Mouse (Mus musculus) embryo, embryonic 11.5 days (tissue): ENCODE data around the gene Zfp113.

ENCODE experiments used
- DNase-seq: peaks from one replicate; pipeline ENCODE4 v3.0.0-alpha.2; 2012; ENCODE audit warnings: low read depth, low spot score

Gene Zfp113

DNA sequence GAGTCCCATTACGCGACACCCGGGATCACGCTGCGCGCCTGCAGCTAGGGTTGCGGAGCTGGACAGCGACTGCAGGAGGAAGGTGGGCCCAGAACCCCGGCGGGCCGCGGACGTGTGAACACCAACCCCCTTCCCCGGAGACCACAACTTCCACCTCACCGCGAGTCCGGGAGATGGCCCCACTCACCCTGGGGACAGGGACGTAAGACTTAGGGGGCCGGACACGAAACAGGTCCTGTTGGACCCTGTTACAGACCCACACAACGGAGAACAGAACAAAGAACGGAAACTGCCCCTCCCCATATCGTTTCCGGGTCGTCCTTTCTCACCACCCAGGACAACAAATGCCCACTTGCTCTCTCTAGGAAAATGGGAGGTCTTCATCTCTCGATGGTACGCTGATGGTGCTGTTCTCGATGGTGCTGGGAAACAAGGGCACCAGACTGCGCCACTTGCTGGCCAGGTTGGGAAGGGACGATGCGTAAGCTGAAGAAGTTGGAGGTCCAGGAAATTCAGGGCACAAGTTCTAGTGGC lies at the start of gene Zfp113:
Gene Zfp113 (minus strand): TSS at position 302 of the 534 bp plus-strand sequence.
- peak; percentile 90 for DNase-seq

DNA sequence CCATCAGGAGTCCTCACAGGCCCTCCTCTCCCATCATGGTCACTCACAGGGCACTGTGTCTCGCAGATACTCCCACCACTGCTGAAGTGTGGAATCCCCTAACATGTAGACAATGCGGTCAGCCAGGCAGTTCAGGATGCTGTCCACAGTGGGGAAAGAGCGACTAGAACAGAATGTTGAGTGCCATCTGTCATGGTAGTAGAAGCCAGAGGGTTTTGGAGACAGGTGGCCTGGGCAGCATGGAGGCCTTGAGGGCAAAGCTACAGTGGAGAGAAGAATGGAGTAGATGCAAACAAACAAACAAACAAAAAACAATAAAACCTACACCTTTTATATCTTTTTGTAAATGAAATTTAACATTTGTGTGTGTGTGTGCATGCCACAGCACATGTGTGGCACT lies 46.5 kb upstream of the Zfp113 start:
- DNase-seq: no peak

DNA sequence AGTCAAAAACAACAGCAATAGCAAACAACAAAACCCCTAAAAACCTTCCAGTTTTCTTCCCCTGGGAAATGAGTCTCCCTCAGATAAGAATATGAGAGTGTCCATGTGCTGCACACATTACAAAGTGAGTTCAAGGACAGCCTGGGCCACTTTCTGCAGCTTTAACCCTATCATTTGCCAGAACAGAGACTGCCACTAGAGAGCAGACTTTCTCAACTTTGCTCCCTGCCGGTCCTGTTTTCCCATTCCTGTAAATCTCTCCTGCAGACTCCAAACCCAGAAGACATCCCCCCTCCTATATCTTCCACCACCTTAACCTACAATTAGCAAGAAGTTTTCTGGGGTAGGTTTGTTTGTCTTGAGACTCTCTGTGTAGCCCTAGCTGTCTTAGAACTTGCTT lies 44.0 kb upstream of the Zfp113 start:
- no peak for DNase-seq

DNA sequence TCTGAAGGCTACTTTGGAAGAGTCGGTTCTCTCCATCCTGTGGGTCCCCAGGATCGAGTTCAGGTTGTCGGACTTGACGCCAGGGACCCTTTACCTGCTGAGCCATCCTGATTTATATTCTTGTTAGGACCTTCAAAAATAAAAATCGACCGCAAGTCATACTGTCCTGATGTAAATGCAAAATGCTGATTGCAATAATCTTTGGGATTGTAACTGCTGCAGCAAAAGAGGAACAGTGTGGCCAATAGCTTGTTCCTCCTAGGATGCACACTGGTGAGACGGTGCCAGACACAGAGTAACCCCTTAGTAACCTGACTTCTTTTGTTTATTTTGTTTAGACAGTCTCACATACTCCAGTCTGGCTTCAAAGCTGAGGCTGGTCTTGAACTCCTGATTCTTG lies 39.9 kb upstream of the Zfp113 start:
- DNase-seq: no peak

DNA sequence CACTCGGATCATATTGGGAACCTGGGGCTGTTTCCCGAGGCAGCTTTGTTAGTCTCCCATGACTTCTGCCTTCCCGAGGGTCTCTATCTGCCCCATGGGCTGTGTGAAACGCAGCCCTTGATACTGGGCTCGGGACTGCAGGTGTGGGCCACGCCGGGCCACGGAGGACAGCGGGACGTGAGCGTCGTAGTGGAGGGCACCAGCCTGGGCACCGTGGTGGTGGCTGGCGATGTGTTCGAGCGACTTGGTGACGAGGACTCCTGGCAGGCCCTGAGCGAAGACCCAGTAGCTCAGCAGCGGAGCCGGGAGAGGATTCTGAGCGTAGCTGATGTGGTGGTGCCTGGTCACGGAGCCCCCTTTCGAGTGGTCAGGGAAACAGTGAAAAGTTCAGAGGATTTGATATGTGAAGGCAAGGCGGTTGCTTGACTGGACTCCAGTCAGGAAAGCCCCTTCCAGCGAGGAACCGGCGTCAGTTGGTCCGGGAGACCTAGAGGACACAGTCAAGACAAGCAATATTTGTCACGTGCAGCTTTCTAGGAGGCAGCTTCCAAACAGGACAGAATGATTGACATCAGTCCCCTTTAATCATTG lies 39.3 kb upstream of the Zfp113 start:
- DNase-seq: no peak

DNA sequence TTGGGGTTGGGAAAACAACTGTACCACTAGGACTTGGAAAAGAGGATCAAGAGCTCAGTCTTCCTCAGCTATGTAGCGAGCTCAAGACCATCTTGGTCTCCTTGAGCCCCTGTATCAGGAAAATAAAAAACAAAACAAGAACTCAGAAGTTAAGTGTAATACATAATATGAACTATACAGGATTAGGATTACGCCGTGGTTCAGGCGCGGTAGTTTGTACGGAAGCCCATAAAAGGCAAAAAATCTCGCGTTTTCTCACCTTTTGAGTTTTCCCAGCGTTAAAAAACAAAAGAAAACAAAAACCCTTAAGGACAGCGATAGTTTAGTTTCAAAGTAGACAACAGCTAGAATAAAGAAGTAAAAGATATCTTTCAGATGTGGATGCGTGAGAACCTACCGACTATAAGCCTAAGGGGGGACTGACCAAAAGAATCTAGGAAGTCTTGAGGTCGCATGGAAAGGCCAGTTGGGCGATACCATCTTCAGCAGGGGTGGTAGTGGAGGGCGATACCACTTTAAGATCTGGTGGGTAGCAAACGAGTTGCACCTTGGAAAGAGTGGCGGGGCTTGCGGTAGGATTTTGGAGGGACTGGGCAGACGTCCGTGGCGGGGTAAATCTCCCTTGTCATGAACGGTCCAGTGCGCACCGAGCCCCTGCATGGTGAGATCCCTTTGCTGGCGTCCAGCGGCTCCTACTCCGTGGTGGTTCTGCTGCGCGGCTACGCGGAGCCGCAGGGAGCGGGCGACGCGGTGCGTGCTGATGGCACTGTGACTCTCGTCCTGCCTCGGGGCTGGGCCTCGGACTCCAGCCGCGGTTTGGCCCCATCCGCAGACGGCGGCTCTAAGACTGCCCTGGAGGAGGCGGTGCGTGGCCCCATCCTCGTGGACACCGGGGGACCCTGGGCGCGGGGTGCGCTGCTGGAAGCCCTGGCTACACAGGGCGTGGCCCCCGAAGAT lies 38.5 kb upstream of the Zfp113 start, which contains the start of gene Mblac1:
Gene Mblac1 (plus strand): TSS at position 544 of the 957 bp plus-strand sequence.
- DNase-seq: peak; percentile 79

DNA sequence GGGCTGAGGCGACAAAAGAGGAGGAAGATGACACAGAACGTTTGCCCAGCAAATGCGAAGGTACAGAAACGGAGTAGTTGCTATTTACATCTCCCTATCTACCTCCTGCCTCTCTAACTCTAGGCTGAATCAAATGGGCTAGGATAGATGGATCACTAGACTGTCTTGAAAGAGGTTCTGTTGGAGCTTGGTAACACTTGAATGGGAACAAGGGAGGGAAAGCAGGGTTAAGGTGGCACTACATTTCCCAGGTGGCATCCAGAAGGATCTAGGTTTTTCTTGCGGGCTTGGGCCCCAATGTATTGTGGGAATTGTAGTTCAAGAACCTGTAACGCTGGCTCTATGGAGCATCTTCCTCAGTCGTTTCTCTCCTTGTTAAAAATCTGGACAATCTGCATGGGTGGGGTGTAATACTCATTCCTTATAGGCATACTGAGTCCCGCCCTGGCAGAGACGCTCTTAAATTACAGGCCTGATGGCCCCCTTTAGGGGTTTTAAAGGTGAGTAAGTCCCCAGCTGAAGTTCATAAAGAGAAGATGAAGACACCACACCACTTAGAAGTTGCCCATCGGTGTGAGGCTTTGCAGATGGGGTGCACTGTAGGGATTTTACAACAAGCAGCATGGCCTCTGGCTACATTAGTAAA lies 32.2 kb upstream of the Zfp113 start:
- DNase-seq: peak; percentile 67

DNA sequence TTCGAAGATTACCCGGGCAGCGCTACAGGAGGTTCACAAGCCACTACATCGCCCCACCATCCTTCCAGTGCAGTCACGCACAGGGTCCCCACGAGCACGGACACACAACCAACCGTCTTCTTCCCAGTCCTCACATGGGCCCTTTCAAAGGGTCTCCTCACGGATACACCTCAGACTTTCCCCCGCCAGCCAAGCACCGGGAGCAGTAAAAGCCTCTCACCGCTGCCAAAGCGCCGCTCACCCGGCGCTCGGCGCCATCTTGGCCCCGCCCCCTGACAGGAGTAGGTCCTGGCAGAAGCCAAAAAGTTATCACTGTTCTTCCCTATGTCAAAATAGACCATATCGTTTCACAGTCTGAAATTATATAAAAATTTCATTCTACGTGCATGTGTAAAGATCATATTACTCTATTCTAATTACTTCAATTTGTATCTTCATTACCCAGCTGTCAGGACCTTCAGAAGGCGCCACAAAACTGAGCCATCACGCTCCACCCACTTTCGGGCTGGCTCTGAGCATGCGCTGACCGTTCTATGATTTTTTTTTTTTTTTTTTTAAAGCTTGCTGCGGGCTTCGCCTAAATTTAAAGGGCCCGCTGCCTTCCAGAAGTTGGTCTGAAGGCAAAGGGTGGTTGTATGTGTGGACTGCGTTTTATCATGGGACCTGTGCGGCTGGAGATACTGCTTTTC lies 31.6 kb upstream of the Zfp113 start, which contains the start of the genes Taf6 and Cnpy4:
Gene Taf6 (minus strand): TSS at position 502 of the 689 bp plus-strand sequence.
Gene Cnpy4 (plus strand): TSS at position 536 of the 689 bp plus-strand sequence.
- peak; percentile 85 for DNase-seq

DNA sequence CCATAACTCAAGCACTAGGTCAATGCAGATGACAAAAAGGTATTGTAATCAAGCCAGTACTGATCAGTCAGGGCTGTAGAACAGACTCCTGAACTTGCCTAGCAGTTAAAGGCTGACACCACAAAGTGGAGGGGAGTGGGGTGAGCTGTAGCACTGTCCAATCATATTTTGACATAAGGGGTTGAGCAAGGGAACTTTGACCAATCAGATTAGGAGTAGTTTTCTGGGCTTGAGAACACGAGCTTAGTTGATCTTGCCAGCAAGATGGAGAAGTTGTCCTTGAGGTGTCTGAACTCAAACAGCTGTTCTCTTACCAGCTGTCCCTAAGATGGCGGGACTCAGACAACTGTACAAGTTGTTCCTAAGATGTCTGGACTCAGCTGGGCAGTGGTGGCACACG lies 17.7 kb upstream of the Zfp113 start:
- no peak for DNase-seq

DNA sequence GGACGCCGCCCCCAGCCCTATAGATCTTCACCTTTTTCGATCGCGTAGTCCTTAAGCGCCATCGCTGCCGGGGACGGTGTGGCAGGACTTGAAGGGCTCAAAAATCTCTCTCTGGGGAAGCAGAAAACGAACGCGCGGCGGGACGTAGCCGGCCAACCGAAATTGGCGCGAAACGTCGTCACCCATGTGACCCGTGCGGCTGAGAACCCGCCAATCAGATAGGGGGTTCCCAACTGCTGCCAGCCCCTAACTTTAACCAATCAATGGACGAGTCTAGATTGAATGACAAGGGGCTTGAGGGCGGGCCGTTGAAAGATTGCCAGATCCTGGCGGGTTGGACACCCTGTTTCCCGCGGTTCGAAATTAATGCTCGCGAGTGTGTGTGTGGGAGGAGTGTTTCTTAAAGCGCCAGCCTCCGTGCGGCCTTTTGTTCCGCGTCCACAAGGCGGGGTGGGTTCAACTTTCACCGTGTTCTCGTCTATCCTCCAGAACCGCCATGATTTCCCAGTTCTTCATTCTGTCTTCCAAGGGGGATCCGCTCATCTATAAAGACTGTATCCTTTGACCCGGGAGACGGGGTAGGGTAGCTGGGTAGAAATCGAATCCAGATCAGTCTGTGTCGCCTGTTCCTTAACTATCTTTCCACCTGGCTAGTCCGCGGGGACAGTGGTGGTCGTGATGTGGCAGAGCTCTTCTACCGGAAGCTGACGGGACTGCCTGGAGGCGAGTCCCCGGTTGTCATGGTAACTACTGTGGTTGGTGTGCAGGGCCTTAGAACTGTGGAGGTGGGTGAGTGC lies 16.3 kb upstream of the Zfp113 start, which contains the start of the genes Ap4m1 and Mcm7:
Gene Ap4m1 (plus strand): TSS at position 308 of the 797 bp plus-strand sequence.
Gene Mcm7 (minus strand): TSS at position 728 of the 797 bp plus-strand sequence.
- DNase-seq: peak; percentile 92

DNA sequence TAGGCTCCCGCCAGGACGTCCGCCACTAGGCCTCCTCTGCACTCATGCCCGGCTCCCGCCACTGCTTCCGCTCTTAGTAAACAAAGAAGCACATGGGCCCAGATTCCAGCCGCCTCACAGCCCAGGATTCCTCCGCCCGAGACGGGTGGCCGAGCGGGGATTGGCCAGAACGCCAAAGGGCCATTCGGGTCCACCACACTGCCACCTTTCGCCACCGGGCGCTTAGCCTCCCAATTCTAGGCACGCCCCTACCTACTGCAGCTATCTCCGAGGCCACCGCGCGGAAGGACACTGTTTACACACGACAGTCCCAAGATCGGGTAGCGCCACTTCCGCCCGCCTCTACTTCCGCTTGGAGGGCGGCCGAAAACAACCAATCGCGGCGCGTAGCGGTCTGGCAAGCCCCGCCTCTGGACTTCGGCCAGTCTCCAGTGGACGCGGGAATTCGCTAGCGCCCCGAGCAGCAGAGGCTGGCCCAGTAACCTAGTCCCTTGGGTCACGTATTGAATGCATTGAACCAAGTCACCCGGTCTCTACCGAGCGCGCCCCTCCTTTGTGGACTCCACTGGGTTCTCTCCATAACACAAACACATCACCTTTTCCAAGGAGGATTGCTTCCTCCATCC lies 15.5 kb upstream of the Zfp113 start:
- peak; percentile 89 for DNase-seq

DNA sequence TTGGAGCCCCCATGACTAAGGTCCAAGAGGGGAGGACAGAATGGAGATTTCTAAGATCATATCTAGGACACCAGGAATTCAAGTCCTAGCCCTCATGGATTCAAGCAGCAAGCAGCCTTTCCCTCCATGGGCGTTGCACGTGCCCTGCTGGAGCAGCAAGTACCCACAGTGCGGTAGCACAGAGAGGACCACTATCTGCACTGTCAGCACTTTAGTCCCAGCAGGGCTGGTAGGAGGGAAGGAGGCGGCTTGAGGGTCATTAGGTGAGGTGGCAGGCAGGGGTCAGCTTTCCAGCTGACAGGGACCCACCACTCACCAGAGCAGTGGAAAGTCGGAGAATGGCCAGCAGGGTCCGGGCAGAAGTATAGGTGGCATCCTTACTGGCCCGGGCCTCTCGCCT lies 10.1 kb upstream of the Zfp113 start:
- DNase-seq: no peak

DNA sequence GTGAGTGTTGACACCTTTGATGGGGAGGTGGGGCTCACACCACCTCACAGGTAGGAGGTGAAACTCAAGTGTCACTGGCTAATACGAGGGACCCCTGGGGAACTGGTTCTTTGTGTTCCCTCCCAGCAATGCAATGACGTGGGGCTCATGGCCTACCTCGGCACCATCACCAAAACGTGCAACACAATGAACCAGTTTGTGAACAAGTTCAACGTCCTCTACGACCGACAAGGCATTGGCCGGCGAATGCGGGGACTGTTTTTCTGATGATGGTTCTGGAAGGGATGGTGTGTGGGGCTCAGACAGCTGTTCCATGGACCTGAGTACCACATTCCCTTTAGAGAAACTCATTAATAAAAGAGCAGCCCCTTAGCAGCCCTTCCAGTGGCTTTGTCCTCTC lies 8.1 kb upstream of the Zfp113 start:
- DNase-seq: no peak

DNA sequence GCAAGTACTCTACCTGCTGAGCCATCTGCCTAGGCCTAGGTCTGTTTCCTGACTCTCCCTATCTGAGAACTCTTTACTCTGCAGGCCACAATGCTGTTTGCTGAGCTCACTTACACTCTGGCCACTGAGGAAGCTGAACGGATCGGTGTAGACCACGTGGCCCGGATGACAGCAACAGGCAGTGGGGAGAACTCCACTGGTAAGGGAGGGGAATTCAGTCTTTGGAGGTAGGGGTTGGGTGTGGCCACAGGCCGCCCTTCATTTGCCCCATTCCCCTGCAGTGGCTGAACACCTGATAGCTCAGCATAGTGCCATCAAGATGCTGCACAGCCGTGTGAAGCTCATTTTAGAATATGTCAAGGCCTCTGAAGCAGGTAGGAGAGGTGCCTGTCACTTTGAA lies 7.5 kb upstream of the Zfp113 start:
- DNase-seq: no peak

DNA sequence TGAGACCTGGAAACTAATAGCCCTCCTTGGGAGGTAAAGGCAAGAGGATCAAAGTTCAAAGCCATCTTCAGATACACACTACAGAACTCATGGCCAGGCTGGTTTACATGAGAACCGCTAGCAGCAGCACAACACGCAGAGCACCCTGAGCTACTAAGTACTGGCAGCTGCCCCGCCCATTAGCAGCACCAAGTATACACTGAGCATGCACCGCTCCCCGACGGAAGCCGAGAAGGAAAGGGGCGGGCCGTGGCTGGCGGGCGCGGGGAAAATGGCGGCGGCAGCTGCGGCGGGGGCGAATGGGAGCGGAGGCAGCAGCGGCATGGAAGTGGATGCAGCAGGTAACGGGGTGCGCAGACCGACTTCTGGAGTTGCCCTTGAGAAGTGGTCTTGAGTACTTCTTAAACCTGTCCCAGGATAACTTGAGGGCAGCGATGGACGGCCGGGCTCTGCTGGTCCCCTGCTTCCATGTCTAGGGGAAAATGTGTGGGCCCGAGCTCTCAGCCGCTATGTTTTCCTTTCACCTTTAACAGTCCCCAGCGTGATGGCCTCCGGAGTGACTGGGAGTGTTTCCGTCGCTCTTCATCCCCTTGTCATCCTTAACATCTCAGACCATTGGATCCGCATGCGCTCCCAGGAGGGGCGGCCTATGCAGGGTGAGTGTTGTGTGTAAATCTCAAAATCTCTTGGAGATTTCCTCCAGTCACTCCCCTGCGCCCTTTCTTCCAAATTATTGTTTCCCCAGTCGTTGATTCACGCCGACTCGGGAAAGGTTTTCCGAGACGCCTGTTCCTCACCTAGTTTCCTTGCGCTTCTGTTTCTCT lies 5.5 kb upstream of the Zfp113 start, which contains the start of gene Cops6:
Gene Cops6 (plus strand): TSS at position 230 of the 824 bp plus-strand sequence.
- peak; percentile 80 for DNase-seq

DNA sequence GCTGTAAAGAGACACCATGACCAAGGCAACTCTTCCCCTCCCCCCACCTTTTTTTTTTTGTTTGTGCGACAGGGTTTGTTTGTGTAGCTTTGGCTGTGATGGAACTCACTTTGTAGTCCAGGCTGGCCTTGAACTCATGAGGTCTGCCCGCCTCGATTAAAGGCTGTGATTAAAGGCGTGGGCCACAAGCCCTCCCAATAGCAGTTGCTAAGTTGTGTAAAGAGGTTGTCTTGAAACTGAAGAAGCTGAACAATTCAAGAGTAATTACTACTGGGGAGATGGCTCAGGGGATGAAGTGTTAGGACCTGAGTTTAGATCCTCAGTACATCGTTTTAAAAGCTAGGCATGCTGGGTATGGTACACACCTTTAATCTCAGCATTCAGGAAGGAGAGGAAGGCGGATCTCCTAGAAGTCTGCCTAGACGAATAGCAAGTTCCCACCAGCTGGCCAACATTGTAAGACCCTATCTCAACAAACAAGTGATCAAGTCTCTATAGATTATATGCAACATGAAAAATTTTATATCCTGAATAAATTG lies 4.7 kb upstream of the Zfp113 start:
- no peak for DNase-seq

DNA sequence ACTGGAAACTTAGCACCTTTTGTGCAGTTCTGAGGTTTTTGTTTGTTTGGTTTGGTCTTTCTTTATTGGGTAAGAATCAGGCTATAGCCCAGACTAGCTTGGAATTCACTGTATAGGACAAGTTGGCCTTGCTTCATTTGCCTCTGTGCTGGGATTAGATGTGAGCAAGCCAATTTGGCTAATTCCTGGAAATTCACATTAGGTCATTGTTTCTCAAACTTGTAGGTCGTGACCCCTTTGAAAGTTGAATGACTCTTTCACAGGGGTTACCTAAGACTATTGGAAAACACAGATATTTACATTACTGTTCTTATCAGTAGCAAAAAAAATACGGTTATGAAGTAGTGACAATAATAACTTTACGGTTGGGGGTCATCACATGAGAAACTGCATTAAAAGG lies 1.2 kb downstream of the Zfp113 start:
- DNase-seq: no peak

DNA sequence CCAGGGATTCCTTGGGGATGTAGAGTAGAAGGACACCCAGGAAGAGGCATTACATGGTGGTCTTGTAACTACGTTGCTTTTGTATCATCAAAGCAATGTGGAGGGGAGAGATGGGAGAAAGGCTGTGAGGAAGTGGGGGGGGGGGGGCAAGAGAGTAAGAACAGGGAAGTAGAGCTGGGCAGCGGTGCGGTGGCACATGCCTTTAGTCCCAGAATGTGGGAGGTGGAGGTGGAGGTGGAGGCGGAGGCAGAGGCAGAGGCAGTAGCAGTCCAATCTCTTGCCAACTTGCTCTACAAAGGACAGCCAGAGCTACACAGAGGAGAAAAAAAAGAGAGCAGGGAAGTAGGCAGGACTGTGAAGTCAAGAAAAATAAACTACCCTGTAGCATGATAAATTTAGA lies 17.0 kb downstream of the Zfp113 start:
- DNase-seq: no peak
